1 mouse cellular context compared by ENCODE assay signal in genomic region chr17:33955555-33956214, GRCm38 (mm10).
TF ChIP-seq lines count a peak whose summit lies in the region.

Gene Vps52 (plus strand): TSS chr17:33955812.
Gene Rps18 (minus strand): TSS chr17:33956001.

TF ChIP-seq in MEL, 35 proteins besides CTCF, POLR2A, EP300 and RAD21 (continued from another document):
- TF ChIP-seq E2F4 (IDR thresholded peaks at IDR 0.05; ENCODE audit: borderline replicate concordance, low read depth, low read length) = 0 out of 2 replicates have a peak, but pooled peaks have one; percentile 45
- no peak for TF ChIP-seq GABPA (IDR thresholded peaks at IDR 0.05; ENCODE audit: low read depth, low read length)
